Mouse (Mus musculus): ENCODE results near the gene Mpzl1. TPM values are rescaled to one million over a fixed set of nuclear protein-coding genes. Genes with fewer than 3 reads are reported as not detected.

Mpzl1 gene
- polyA plus RNA-seq, 2 experiments from 2014 or later, result 0.15 to 0.92 TPM

DNA sequence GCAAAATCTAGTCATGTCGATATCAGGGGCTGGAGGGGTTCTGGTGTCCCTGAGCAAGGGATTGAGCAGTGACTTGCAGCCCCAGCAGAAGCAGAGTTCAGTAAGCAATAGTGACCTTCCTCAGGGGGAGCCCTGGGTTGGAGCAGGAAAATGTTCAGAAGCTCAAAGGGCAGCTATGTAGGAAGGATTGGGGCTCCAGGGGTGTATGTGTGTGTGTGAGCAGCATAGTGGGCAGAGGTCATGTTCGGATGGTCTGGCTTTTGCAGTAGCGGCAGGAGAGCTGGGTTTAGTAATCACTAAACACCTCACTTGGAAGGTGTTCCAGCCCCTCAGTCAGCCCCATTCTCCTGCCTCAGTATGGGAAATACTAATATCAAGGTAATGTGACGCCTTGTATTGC, 58.3 kb downstream of the Mpzl1 start:
- no peak for ATAC-seq

GRCm38 (mm10) chr1:165567466-165567865, 66.9 kb downstream of the Mpzl1 start:
- ATAC-seq, result no peak

DNA sequence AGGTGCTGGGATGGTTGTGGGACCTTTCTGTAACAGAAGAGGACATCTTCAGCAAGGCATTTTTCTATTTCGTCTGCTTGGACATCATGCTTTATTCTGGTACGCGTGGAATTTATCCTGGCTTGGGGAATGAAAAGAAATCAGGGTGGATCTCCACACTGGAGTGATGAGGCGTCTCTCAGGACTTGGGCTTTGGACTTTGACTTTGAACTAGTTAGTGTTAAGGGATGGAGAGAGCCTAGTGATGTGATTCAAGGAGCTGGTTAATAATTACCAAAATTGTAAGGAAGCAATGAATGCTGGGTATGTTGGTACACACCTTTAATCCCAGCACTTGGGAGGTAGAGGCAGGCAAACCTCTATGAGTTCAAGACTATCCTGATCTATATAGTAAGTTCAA, 69.1 kb downstream of the Mpzl1 start:
- no peak for ATAC-seq

GRCm38 (mm10) chr1:165559073-165559472, 75.3 kb downstream of the Mpzl1 start:
- no peak for ATAC-seq

GRCm38 (mm10) chr1:165556711-165557110, 77.6 kb downstream of the Mpzl1 start:
- no peak for ATAC-seq

Other genes starting within 250 kb of the Mpzl1 start
- gene Dcaf6, start 174.1 kb downstream of the Mpzl1 start, polyA plus RNA-seq (2017; shearing (Covaris generic)), result 1 to 10 TPM; 6.0 to 10.0 TPM
- gene Mpc2, start 173.9 kb downstream of the Mpzl1 start, polyA plus RNA-seq (2017; shearing (Covaris generic)), result 10 to 100 TPM; 56.4 to 76.8 TPM
- under 1 TPM in 1 of 2 experiments, not detected in 1; 0.51 TPM for gene Adcy10, start 149.4 kb downstream of the Mpzl1 start, polyA plus RNA-seq (2017; shearing (Covaris generic))
- gene Rcsd1, start 75.2 kb upstream of the Mpzl1 start, polyA plus RNA-seq (2017; shearing (Covaris generic)), result 100 to 1,000 TPM; 114 to 159 TPM
- gene Creg1, start 129.2 kb upstream of the Mpzl1 start, polyA plus RNA-seq (2017; shearing (Covaris generic)), result 10 to 100 TPM; 17.4 to 25.9 TPM
- gene Cd247, start 154.1 kb upstream of the Mpzl1 start, polyA plus RNA-seq (2017; shearing (Covaris generic)), result 100 to 1,000 TPM; 443 to 540 TPM

All from CD4-positive, CD25-positive, alpha-beta regulatory T cell, adult 4 months (primary cell).